Mouse (Mus musculus) limb, embryonic 12.5 days (tissue): ENCODE data around the gene Ubac2. TPM values are rescaled to one million over a fixed set of nuclear protein-coding genes. Genes with fewer than 3 reads are reported as not detected.

Source experiments
- ATAC-seq: fragments of 200-750 bp; cut with Nextera tagmentation; 2 replicates; pipeline ENCODE4 v1.8.0; 2017; ENCODE audit warnings: low read depth, moderate TSS enrichment; ENCODE audit not compliant: insufficient number of reproducible peaks, insufficient read depth, low FRiP score, low TSS enrichment
- H3K27ac ChIP-seq: fragments of 300-500 bp; sonication (generic); 2 replicates; pipeline ENCODE4 v1.5.1; 2016; ENCODE audit warnings: mild to moderate bottlenecking, moderate library complexity
- H3K27me3 ChIP-seq: fragments of 300-500 bp; sonication (generic); 2 replicates; pipeline ENCODE4 v1.6.1; 2016; ENCODE audit warnings: mild to moderate bottlenecking, moderate library complexity
- H3K36me3 ChIP-seq: fragments of 300-500 bp; sonication (generic); 2 replicates; pipeline ENCODE4 v1.6.1; 2016; ENCODE audit warnings: mild to moderate bottlenecking, moderate library complexity
- H3K4me1 ChIP-seq: fragments of 300-500 bp; sonication (generic); replicated peaks from 2 replicates; pipeline ENCODE4 v1.6.1; 2016
- H3K4me2 ChIP-seq: fragments of 300-500 bp; sonication (generic); 2 replicates; pipeline ENCODE4 v1.6.1; 2016; ENCODE audit warnings: mild to moderate bottlenecking, moderate library complexity
- H3K4me3 ChIP-seq: fragments of 300-500 bp; sonication (generic); replicated peaks from 2 replicates; pipeline ENCODE4 v1.5.1; 2016; ENCODE audit warnings: mild to moderate bottlenecking
- H3K9ac ChIP-seq: fragments of 300-500 bp; sonication (generic); replicated peaks from 2 replicates; pipeline ENCODE4 v1.6.1; 2016; ENCODE audit warnings: mild to moderate bottlenecking, moderate library complexity
- H3K9me3 ChIP-seq: fragments of 300-500 bp; sonication (generic); 2 replicates; pipeline ENCODE4 v1.6.1; 2016; ENCODE audit warnings: mild to moderate bottlenecking, moderate library complexity
- WGBS: fragments of 180-500 bp; shearing (Covaris S2); methylation state at CpG from one replicate; pipeline ENCODE4 v1.1.7; 2016; 5-methylcytosine and 5-hydroxymethylcytosine counted together
- polyA plus RNA-seq: library from polyadenylated mRNA; unstranded; fragments of >200 nt; fragmentation: Nextera tagmentation; extraction: Ambion mirVana; gene quantifications from 2 replicates; pipeline ENCODE4 v1.2.1, GENCODE M21; 2016

The Ubac2 gene
- polyA plus RNA-seq, 1 experiment from 2014 or later = 63.1 TPM

GRCm38 (mm10) chr14:121894511-121895135, 16.2 kb downstream of the Ubac2 start:
- WGBS = 49% methylated on average over 5 of the region's 5 CpGs
- no peak for ATAC-seq
- H3K9me3 ChIP-seq = no peaks in the 10 kb centered on the region
- H3K27me3 ChIP-seq = no peaks in the 10 kb centered on the region
- H3K36me3 ChIP-seq = peaks cover 3% of the 10 kb centered on the region
- no peak overlapping the region for H3K4me3 ChIP-seq
- H3K27ac ChIP-seq = no peak overlapping the region
- peaks cover 23% of the 10 kb centered on the region for H3K4me1 ChIP-seq
- H3K9ac ChIP-seq = no peak overlapping the region
- H3K4me2 ChIP-seq = no peak overlapping the region

- no peaks in the 10 kb centered on the region for H3K9me3 ChIP-seq
- WGBS = 85% methylated on average over 4 of the region's 4 CpGs
- H3K36me3 ChIP-seq = peaks cover 3% of the 10 kb centered on the region
- ATAC-seq = no peak
- H3K27me3 ChIP-seq = no peaks in the 10 kb centered on the region
- peaks cover 23% of the 10 kb centered on the region for H3K4me1 ChIP-seq
- H3K9ac ChIP-seq = no peak overlapping the region
- no peak overlapping the region for H3K4me3 ChIP-seq
- no peak overlapping the region for H3K27ac ChIP-seq
- no peak overlapping the region for H3K4me2 ChIP-seq
Measured at GRCm38 (mm10) chr14:121895316-121895715, 16.9 kb downstream of the Ubac2 start.

- no peaks in the 10 kb centered on the region for H3K27me3 ChIP-seq
- H3K4me3 ChIP-seq = no peak overlapping the region
- no peaks in the 10 kb centered on the region for H3K9me3 ChIP-seq
- 75% methylated on average over 6 of the region's 6 CpGs for WGBS
- H3K9ac ChIP-seq = no peak overlapping the region
- H3K36me3 ChIP-seq = peaks cover 1% of the 10 kb centered on the region; the same call in 1 of the 2 replicates
- H3K27ac ChIP-seq = no peak overlapping the region
- no peak for ATAC-seq
- H3K4me1 ChIP-seq = peaks cover 23% of the 10 kb centered on the region
- no peak overlapping the region for H3K4me2 ChIP-seq
Measured at GRCm38 (mm10) chr14:121896126-121897090, 18.0 kb downstream of the Ubac2 start.

- ATAC-seq = no peak
- Histone ChIP-seq H3K27me3 (no peaks in the 10 kb centered on the region), H3K9me3 (no peaks in the 10 kb centered on the region), H3K9ac (no peak overlapping the region), H3K27ac (no peak overlapping the region), H3K4me1 (peaks cover 15% of the 10 kb centered on the region), H3K36me3 (peaks cover 8% of the 10 kb centered on the region; the same call in 1 of the 2 replicates), H3K4me3 (no peak overlapping the region), H3K4me2 (no peak overlapping the region)
- 82% methylated on average over 2 of the region's 2 CpGs for WGBS
Measured at GRCm38 (mm10) chr14:121897773-121898172, 19.4 kb downstream of the Ubac2 start.

GRCm38 (mm10) chr14:121898509-121898908, 20.1 kb downstream of the Ubac2 start:
- H3K9me3 ChIP-seq = no peaks in the 10 kb centered on the region
- WGBS = 86% methylated on average over 11 of the region's 11 CpGs

GRCm38 (mm10) chr14:121899071-121899470, 20.7 kb downstream of the Ubac2 start:
- Histone ChIP-seq H3K36me3 (peaks cover 8% of the 10 kb centered on the region; the same call in 1 of the 2 replicates), H3K9me3 (no peaks in the 10 kb centered on the region), H3K27ac (no peak overlapping the region), H3K4me3 (no peak overlapping the region), H3K9ac (no peak overlapping the region), H3K4me1 (peaks cover 7% of the 10 kb centered on the region), H3K27me3 (no peaks in the 10 kb centered on the region), H3K4me2 (no peak overlapping the region)
- ATAC-seq = no peak
- WGBS = 86% methylated on average over 3 of the region's 3 CpGs

More at GRCm38 (mm10) chr14:121898509-121898908, 20.1 kb downstream of the Ubac2 start:
- ATAC-seq = no peak
- Histone ChIP-seq H3K27ac (no peak overlapping the region), H3K9ac (no peak overlapping the region), H3K27me3 (no peaks in the 10 kb centered on the region), H3K4me3 (no peak overlapping the region), H3K4me1 (peaks cover 13% of the 10 kb centered on the region), H3K4me2 (no peak overlapping the region), H3K36me3 (peaks cover 8% of the 10 kb centered on the region; the same call in 1 of the 2 replicates)

DNA sequence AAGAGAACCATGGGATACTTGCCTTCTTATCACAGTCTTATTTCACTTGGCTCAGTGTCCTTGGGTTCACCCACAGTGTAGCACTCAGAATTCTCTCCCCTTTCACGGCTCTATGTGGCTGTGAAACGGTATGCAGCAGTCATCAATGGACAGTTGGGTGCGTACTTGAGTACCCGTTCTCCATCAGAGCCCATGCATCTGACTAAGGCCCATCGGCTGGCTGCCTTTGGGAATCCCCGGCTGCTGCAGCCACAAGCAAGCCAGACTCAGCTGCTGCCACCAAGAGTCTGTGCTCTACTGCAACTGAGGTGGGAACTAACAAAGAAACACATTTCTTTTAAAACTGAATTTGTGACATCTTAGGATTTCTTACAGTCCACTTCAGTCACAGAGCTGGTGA, 23.1 kb downstream of the Ubac2 start:
- no peak overlapping the region for H3K4me3 ChIP-seq
- H3K4me2 ChIP-seq = no peak overlapping the region
- peaks cover 23% of the 10 kb centered on the region for H3K36me3 ChIP-seq
- no peaks in the 10 kb centered on the region for H3K27me3 ChIP-seq
- WGBS = 93% methylated on average over 6 of the region's 6 CpGs
- H3K27ac ChIP-seq = no peak overlapping the region
- H3K9me3 ChIP-seq = no peaks in the 10 kb centered on the region
- no peaks in the 10 kb centered on the region; the same call in 1 of the 2 replicates for H3K4me1 ChIP-seq
- no peak overlapping the region for H3K9ac ChIP-seq
- ATAC-seq = no peak

- H3K4me1 ChIP-seq = no peaks in the 10 kb centered on the region; the same call in 1 of the 2 replicates
- H3K4me2 ChIP-seq = no peak overlapping the region
- H3K9ac ChIP-seq = no peak overlapping the region
- no peak overlapping the region for H3K4me3 ChIP-seq
- WGBS = 93% methylated on average over 7 of the region's 7 CpGs
- no peak overlapping the region for H3K27ac ChIP-seq
- no peak for ATAC-seq
- no peaks in the 10 kb centered on the region for H3K9me3 ChIP-seq
- peaks cover 35% of the 10 kb centered on the region for H3K36me3 ChIP-seq
- H3K27me3 ChIP-seq = no peaks in the 10 kb centered on the region
Measured at GRCm38 (mm10) chr14:121903381-121903876, 25.0 kb downstream of the Ubac2 start.

- Histone ChIP-seq H3K4me2 (no peak overlapping the region), H3K27ac (no peak overlapping the region), H3K27me3 (no peaks in the 10 kb centered on the region), H3K4me3 (no peak overlapping the region), H3K4me1 (no peaks in the 10 kb centered on the region; the same call in 1 of the 2 replicates), H3K36me3 (peaks cover 45% of the 10 kb centered on the region), H3K9me3 (no peaks in the 10 kb centered on the region), H3K9ac (no peak overlapping the region)
- 21% methylated on average over 3 of the region's 3 CpGs for WGBS
- no peak for ATAC-seq
Measured at GRCm38 (mm10) chr14:121904754-121905153, 26.3 kb downstream of the Ubac2 start.

- H3K4me2 ChIP-seq = no peak overlapping the region
- peaks cover 58% of the 10 kb centered on the region for H3K36me3 ChIP-seq
- no peak overlapping the region for H3K9ac ChIP-seq
- WGBS = 64% methylated on average over 8 of the region's 8 CpGs
- no peaks in the 10 kb centered on the region; the same call in 1 of the 2 replicates for H3K4me1 ChIP-seq
- H3K9me3 ChIP-seq = no peaks in the 10 kb centered on the region
- no peak for ATAC-seq
- no peak overlapping the region for H3K4me3 ChIP-seq
- H3K27ac ChIP-seq = no peak overlapping the region
- no peaks in the 10 kb centered on the region for H3K27me3 ChIP-seq
Measured at GRCm38 (mm10) chr14:121906341-121906991, 28.0 kb downstream of the Ubac2 start.
